Mouse (Mus musculus): ENCODE measurements around the gene Spc24.

Spc24 gene

GRCm38 (mm10) chr9:21749382-21750118, 10.6 kb downstream of the Spc24 start:
- DNase-seq (ENCODE audit: low spot score): no peak

GRCm38 (mm10) chr9:21748491-21748890, 11.6 kb downstream of the Spc24 start:
- DNase-seq (ENCODE audit: low spot score): no peak

- peak; percentile 35 for DNase-seq (ENCODE audit: low spot score)
Measured at GRCm38 (mm10) chr9:21748033-21748432, 12.1 kb downstream of the Spc24 start.

GRCm38 (mm10) chr9:21747238-21747774, 12.8 kb downstream of the Spc24 start:
- DNase-seq (ENCODE audit: low spot score): no peak

- DNase-seq (ENCODE audit: low spot score): no peak
Measured at GRCm38 (mm10) chr9:21741514-21741913, 18.6 kb downstream of the Spc24 start.

GRCm38 (mm10) chr9:21740427-21740826, 19.7 kb downstream of the Spc24 start:
- no peak for DNase-seq (ENCODE audit: low spot score)

GRCm38 (mm10) chr9:21738776-21739175, 21.3 kb downstream of the Spc24 start:
- no peak for DNase-seq (ENCODE audit: low spot score)

- no peak for DNase-seq (ENCODE audit: low spot score)
Measured at GRCm38 (mm10) chr9:21737188-21737587, 22.9 kb downstream of the Spc24 start.

- no peak for DNase-seq (ENCODE audit: low spot score)
Measured at GRCm38 (mm10) chr9:21736580-21736979, 23.5 kb downstream of the Spc24 start.

- no peak for DNase-seq (ENCODE audit: low spot score)
Measured at GRCm38 (mm10) chr9:21735126-21735525, 25.0 kb downstream of the Spc24 start.

- DNase-seq (ENCODE audit: low spot score): no peak
Measured at GRCm38 (mm10) chr9:21733989-21734388, 26.1 kb downstream of the Spc24 start.

GRCm38 (mm10) chr9:21733446-21733845, 26.7 kb downstream of the Spc24 start:
- DNase-seq (ENCODE audit: low spot score): no peak

GRCm38 (mm10) chr9:21732288-21732687, 27.8 kb downstream of the Spc24 start:
- no peak for DNase-seq (ENCODE audit: low spot score)

- no peak for DNase-seq (ENCODE audit: low spot score)
Measured at GRCm38 (mm10) chr9:21729264-21729663, 30.8 kb downstream of the Spc24 start.

GRCm38 (mm10) chr9:21728261-21728832, 31.8 kb downstream of the Spc24 start:
- DNase-seq (ENCODE audit: low spot score): no peak

- DNase-seq (ENCODE audit: low spot score): no peak
Measured at GRCm38 (mm10) chr9:21726218-21726975, 33.7 kb downstream of the Spc24 start.

GRCm38 (mm10) chr9:21725224-21726121, 34.6 kb downstream of the Spc24 start:
- DNase-seq (ENCODE audit: low spot score): no peak

GRCm38 (mm10) chr9:21724147-21724536, 36.0 kb downstream of the Spc24 start:
- peak; percentile 81 for DNase-seq (ENCODE audit: low spot score)

GRCm38 (mm10) chr9:21723377-21724146, 36.5 kb downstream of the Spc24 start, which contains the start of gene Ldlr:
TSS of gene Ldlr (plus strand) at chr9:21723483.
- DNase-seq (ENCODE audit: low spot score): peak; percentile 70

- no peak for DNase-seq (ENCODE audit: low spot score)
Measured at GRCm38 (mm10) chr9:21721036-21721435, 39.1 kb downstream of the Spc24 start.

GRCm38 (mm10) chr9:21717015-21717414, 43.1 kb downstream of the Spc24 start:
- no peak for DNase-seq (ENCODE audit: low spot score)
